Mouse (Mus musculus) G1E-ER4 (cell line): ENCODE measurements around the gene Tmem258. TPM values are rescaled to one million over a fixed set of nuclear protein-coding genes. Genes with fewer than 3 reads are reported as not detected.

ENCODE experiments used
- GATA1 ChIP-seq: IDR thresholded peaks from one replicate; pipeline ENCODE4 v1.8.0; 2012; ENCODE audit warnings: low read length, inconsistent platforms
- polyA plus RNA-seq: library from polyadenylated mRNA; stranded (reverse); fragments of >175 nt; gene quantifications from 2 replicates; pipeline ENCODE4 v1.2.3, GENCODE M21; 2012

The Tmem258 gene
- polyA plus RNA-seq, 1 experiment, result 21.0 TPM

DNA sequence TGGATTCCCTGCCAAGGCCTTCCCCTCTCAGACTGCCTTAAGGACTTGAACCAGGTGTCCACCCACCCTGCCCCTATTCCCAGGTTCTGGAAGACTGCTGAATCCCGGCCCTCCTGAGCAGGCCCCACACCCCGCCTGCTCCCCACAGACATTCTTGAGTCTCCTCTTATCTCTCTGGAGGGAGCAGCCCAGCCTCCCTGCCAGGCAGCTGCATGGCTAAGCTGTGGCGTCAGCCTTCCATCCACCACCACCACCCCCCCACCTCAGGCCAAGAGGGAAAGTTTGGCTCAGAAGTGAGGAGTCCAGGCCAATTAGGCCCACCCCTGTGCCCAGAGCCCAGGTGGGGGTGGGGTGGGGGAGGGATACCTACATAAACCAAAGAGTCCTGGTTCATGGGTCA is 34.7 kb downstream of the Tmem258 start:
- TF ChIP-seq GATA1, result no peak

DNA sequence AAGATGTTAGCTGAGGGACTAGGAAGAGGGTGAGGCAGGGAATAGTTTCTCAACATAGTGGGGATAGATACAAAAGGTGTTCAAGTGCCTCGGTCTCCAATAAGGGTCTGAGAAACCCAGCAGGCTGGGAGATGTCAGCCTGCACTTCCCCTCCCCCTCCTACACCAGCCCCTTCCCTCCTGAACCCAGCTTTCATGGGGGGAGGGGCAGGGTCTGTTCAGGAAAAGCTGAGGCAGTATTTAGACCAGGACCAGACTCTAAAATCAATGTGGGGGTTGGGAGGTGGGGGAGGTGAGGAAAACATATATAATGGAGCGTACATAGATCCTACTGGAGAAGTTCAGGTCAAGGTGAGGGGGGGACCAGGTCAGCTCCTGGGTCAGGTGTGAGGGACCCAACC is 35.6 kb downstream of the Tmem258 start:
- TF ChIP-seq GATA1, result no peak

DNA sequence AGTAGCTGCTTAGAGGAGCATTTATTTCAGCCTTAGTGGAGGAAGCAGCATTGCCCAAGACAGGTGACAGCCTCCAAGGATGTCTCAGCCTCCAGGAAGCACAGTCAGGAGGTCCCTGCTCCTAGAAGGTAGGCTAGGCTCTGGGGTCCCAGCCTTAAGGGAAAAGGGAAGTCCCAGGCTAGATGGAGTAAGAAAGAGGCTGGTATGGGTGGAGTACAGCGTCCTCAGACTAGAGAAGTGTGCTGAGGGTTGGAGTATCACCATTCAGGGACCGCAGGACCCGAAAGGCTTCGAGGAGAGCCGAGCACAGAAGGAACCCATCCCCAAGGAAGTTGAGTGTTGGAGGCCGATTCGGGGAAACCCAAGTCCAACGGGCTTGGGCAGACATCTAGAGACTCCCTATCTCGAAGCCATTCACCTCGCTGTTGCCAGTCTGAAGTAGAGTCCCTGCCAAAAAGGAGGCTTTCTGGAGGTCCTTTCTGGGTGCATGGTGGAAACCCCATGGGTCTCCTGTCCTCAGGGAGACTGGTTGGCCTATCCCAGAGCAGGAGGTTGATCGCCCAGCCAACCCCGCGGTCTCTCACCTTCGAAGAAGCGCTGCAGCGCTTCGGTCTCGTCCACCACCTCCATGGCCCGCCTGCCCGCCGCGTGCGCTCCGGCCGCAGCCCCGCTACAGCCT is 36.3 kb downstream of the Tmem258 start:
- TF ChIP-seq GATA1, result no peak

DNA sequence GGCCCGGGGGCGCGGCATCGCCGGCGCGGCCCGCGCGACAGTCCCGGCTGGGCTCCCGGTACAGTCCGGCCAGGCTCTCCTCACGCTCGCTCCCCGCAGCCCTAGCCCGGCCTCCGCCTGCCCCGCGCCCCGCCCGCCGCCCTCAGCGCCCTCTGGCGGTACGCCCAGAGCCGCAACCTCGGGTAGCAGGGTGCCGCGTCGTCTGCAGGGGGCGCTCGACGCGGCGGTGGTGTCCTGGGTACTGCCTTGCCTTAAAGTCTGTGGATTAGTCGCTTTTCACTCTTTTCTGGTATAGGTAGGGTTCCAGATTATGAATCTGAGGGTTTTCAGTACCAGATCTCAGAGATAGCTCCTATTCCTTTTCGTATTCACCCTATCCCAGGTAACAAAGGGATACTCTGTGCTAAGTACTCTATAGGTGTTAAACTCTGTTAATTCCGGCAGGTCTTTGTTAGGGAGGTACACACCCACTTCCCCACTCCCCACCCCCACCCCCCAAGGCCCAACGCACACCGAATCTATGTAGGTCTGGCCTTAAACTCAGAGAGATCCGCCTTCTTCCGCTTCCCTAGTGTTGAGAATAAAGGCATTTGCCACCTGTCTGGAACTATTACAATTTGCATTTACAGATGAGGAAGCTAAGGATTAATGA is 37.0 kb downstream of the Tmem258 start, which contains the start of gene Myrf:
Myrf (minus strand) TSS at position 95 of the 652 bp plus-strand sequence.
- no peak for TF ChIP-seq GATA1

DNA sequence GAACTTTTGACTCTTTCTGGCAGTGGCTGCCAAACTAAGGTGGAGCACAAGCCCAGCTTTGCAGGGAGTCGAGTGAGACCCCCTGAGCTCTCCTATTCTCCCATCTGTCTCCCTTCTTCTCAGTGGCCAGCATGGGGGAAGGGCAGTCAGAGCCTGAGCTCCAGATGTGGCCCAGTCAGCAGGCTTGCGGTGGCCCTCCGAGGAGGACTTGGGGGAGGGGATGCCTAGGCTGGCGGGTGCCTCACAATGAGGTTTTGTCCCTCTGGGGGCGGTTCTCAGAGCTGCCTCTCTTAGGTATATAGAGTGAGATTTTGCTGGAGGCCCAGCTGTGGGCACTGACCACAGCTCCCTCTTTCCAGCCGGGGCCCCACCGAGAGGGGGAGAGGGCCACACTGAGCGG is 39.1 kb downstream of the Tmem258 start:
- no peak for TF ChIP-seq GATA1

DNA sequence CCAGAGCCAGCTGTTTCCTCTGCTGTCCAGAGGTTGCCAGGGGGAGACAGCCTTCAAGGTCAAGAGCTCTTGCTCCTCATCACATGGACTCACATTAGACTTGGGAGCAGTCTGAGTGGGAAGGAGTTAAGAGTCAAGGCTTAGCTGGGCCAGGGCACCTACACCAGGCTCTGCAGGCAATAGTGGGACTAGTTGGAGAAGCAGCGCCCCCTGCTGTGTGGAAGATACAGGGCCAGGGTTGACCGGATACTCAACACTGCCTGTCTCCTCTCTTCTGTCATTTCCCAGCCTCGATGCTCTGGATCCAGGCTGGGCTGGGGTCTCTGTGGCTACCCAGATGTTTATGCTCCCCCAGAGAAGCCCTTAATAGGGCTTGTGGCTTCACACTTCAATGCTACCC is 40.4 kb downstream of the Tmem258 start:
- no peak for TF ChIP-seq GATA1

DNA sequence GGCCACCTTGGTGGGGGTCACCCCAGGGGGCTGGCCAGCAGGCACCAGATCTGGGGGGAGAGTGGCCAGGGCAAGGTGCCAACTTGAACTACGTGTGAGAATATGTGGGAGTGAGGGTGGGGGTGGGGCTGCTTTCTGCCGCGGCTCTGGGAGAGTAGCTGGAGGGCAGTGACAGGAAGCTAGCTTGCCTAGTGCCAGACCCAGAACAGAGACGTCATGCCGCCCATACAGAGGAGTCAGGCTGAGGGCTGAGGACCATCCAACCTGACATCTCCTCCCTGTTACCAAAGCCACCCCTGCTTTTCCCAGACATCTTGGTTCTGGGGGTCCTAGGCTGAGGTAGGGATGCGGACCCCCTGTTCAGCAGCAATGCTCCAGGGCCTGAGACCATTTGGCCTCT is 43.4 kb downstream of the Tmem258 start:
- no peak for TF ChIP-seq GATA1

DNA sequence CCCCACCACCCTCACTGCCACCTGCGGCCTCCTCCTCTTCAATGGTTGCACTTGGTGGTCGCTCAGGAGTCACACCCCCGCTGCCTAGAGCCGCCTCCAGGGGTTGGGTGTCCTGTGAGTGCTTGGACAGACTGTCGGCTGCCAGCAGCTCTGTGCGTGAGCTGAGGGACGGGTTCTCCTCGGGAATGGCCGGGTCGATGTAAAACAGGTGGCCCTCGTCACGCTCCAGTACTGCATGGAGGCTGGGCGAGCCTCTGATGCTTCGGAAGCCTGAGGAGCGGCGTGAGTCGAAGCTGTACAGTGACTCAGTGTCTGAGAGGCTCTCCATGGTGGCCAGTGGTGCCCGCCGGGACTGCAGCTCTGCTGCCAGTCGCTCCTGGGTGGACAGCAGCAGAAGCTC is 44.3 kb downstream of the Tmem258 start:
- TF ChIP-seq GATA1, result no peak

Other genes starting within 250 kb of the Tmem258 start
- gene Fth1, start 223.4 kb upstream of the Tmem258 start, polyA plus RNA-seq, result 28,188 and 36,749 TPM in 2 replicates
- not detected in 2 replicates for gene Best1, start 202.4 kb upstream of the Tmem258 start, polyA plus RNA-seq
- 11.2 and 15.6 TPM in 2 replicates for gene Rab3il1, start 202.3 kb upstream of the Tmem258 start, polyA plus RNA-seq
- 44.3 and 46.4 TPM in 2 replicates for gene Fads3, start 162.4 kb upstream of the Tmem258 start, polyA plus RNA-seq
- 242 and 256 TPM in 2 replicates for gene Fads2, start 102.3 kb upstream of the Tmem258 start, polyA plus RNA-seq
- 204 and 238 TPM in 2 replicates for gene Fads1, start 21.1 kb upstream of the Tmem258 start, polyA plus RNA-seq
- gene Fen1, start 155 bp downstream of the Tmem258 start, polyA plus RNA-seq, result 46.2 and 93.9 TPM in 2 replicates
- not detected in 2 replicates for gene Myrf, start 36.7 kb downstream of the Tmem258 start, polyA plus RNA-seq
- gene Dagla, start 100.9 kb downstream of the Tmem258 start, polyA plus RNA-seq, result not detected in 2 replicates
- not detected in 2 replicates for gene Syt7, start 185.1 kb downstream of the Tmem258 start, polyA plus RNA-seq